In genomic region chr7:123219781-123220632, GRCm38 (mm10) we compare ENCODE assay signal across 11 mouse cellular contexts. TPM values are rescaled to one million over a fixed set of nuclear protein-coding genes. Genes with fewer than 3 reads are reported as not detected.
DNase-seq lines count a peak whose midpoint lies in the region; ATAC-seq and TF ChIP-seq lines count a peak whose summit lies in the region.
"Had no signal": no experiment of that assay in that cellular context is flagged by ENCODE, and none has a peak within 500 bp of the region (broad histone marks: within the 10 kb centered on the region; RNA-seq: fewer than 3 reads in every experiment).

No protein-coding gene starts in this region.

- no peaks in the 10 kb centered on the region for H3K36me3 ChIP-seq in kidney, postnatal 0 days (ENCODE audit: insufficient read depth, low read length)
- H3K36me3 ChIP-seq: hindbrain, embryonic 12.5 days had no signal

- 0 out of 2 replicates have a peak, but pooled peaks have one; percentile 31 for ATAC-seq in kidney, postnatal 0 days (replicated peaks; ENCODE audit: low FRiP score, low read depth)
- peak; percentile 85 for ATAC-seq in inflammation-experienced regulatory T-cells, adult 6 months

- 44% methylated on average over 13 of the region's 13 CpGs for WGBS in kidney, postnatal 0 days

- no peak overlapping the region for H3K4me3 ChIP-seq in kidney, postnatal 0 days (replicated peaks; ENCODE audit: low read depth, low read length)
- H3K4me3 ChIP-seq: hindbrain, embryonic 12.5 days had no signal

- H3K4me2 ChIP-seq in kidney, postnatal 0 days (ENCODE audit: low read length) = no peak overlapping the region
- H3K4me2 ChIP-seq: hindbrain, embryonic 12.5 days; liver, embryonic 11.5 days had no signal

- DNase-seq in kidney, postnatal 0 days (ENCODE audit: low spot score) = peak; percentile 51
- no peak for DNase-seq in kidney, adult 9 months
- peak; percentile 44 for DNase-seq in CD4-positive helper T cell, adult 2 months (ENCODE audit: low read depth, low spot score)
- DNase-seq in CD4-positive, CD25-positive, alpha-beta regulatory T cell, adult 2 months (ENCODE audit: low read depth, low spot score) = peak; percentile 21
- DNase-seq in spleen, adult 18-20 months = no peak
- DNase-seq in spleen, postnatal 10 days (ENCODE audit: low spot score in 2 of 2) = no peak
- DNase-seq: lung, postnatal 10 days; thymus, adult 18-20 months had no signal

- H3K9ac ChIP-seq in kidney, postnatal 0 days (ENCODE audit: low read depth, low read length) = no peak overlapping the region
- H3K9ac ChIP-seq: hindbrain, embryonic 12.5 days had no signal

- H3K4me1 ChIP-seq in kidney, postnatal 0 days (replicated peaks; ENCODE audit: insufficient read depth, low read length) = peaks cover 4% of the 10 kb centered on the region

- no peaks in the 10 kb centered on the region for H3K27me3 ChIP-seq in kidney, postnatal 0 days (ENCODE audit: insufficient read depth, low read length)
- H3K27me3 ChIP-seq: hindbrain, embryonic 12.5 days had no signal

- no peak for TF ChIP-seq CTCF in kidney, postnatal 0 days (IDR thresholded peaks at IDR 0.05; ENCODE audit: low read depth)

- H3K9me3 ChIP-seq in kidney, postnatal 0 days (replicated peaks; ENCODE audit: low read length) = no peaks in the 10 kb centered on the region
- H3K9me3 ChIP-seq: hindbrain, embryonic 12.5 days had no signal

- no peak overlapping the region for H3K27ac ChIP-seq in kidney, postnatal 0 days
- H3K27ac ChIP-seq: hindbrain, embryonic 12.5 days had no signal

RNA-seq across cellular contexts. Expression of gene Slc5a11, which starts 5.4 kb away (rescaled TPM):
- 7.2 and 8.8 TPM in 2 replicates for polyA plus RNA-seq in kidney, postnatal 0 days (2015; fragmentation: Nextera tagmentation; extraction: Ambion mirVana)
- 1 to 10 TPM in 1 of 3 experiments, under 1 TPM in 2; 0.27 to 1.9 (median 0.60) TPM for polyA plus RNA-seq in inflammation-experienced regulatory T-cells, adult 6 months (2017; shearing (Covaris generic))
- polyA plus RNA-seq: hindbrain, embryonic 12.5 days had no signal

Comparison
In these comparisons a context has a peak if more than half of its experiments do, and no peak if none do; other contexts are left out.
1. DNase-seq: peak in kidney, postnatal 0 days (single experiment), CD4-positive helper T cell, adult 2 months (single experiment) and CD4-positive, CD25-positive, alpha-beta regulatory T cell, adult 2 months (single experiment); none in kidney, adult 9 months (single experiment), spleen, adult 18-20 months (0 of 2) and spleen, postnatal 10 days (0 of 2).